Mouse (Mus musculus): Measurements from ENCODE around the gene Cd2. TPM values are rescaled to one million over a fixed set of nuclear protein-coding genes. Genes with fewer than 3 reads are reported as not detected.
A peak's percentile ranks its signal among the peaks of the same experiment; 100 is the strongest.

Gene Cd2
- polyA plus RNA-seq, 1 experiment from 2014 or later = not detected

GRCm38 (mm10) chr3:101318115-101318514 lies 30.4 kb upstream of the Cd2 start:
- no peaks in the 10 kb centered on the region for H3K27me3 ChIP-seq (replicated peaks; ENCODE audit: control insufficient read depth, insufficient read depth, low read length)
- no peak overlapping the region for H3K4me2 ChIP-seq (replicated peaks; ENCODE audit: low read depth)
- whole genome bisulfite sequencing = 76% methylated on average over 6 of the region's 6 CpGs
- no peaks in the 10 kb centered on the region for H3K9me3 ChIP-seq (ENCODE audit: control insufficient read depth)
- ATAC-seq = no peak
- TF ChIP-seq CTCF (IDR thresholded peaks at IDR 0.05; ENCODE audit: low read depth) = peak; percentile 70
- no peak overlapping the region for H3K27ac ChIP-seq (ENCODE audit: low read depth, low read length)
- no peak overlapping the region for H3K4me3 ChIP-seq (ENCODE audit: low read depth, low read length)
- H3K9ac ChIP-seq (ENCODE audit: low read depth, low read length) = no peak overlapping the region
- H3K36me3 ChIP-seq (ENCODE audit: control insufficient read depth, insufficient read depth) = no peaks in the 10 kb centered on the region
- H3K4me1 ChIP-seq (replicated peaks; ENCODE audit: control insufficient read depth, insufficient read depth, low read length) = no peaks in the 10 kb centered on the region

- TF ChIP-seq CTCF (IDR thresholded peaks at IDR 0.05; ENCODE audit: low read depth) = peak; percentile 55
- no peaks in the 10 kb centered on the region for H3K27me3 ChIP-seq (replicated peaks; ENCODE audit: control insufficient read depth, insufficient read depth, low read length)
- H3K36me3 ChIP-seq (ENCODE audit: control insufficient read depth, insufficient read depth) = no peaks in the 10 kb centered on the region
- no peak overlapping the region for H3K4me3 ChIP-seq (ENCODE audit: low read depth, low read length)
- no peak overlapping the region for H3K9ac ChIP-seq (ENCODE audit: low read depth, low read length)
- H3K9me3 ChIP-seq (ENCODE audit: control insufficient read depth) = no peaks in the 10 kb centered on the region
- no peak for ATAC-seq
- whole genome bisulfite sequencing = 84% methylated on average over 6 of the region's 6 CpGs
- no peak overlapping the region for H3K4me2 ChIP-seq (replicated peaks; ENCODE audit: low read depth)
- H3K27ac ChIP-seq (ENCODE audit: low read depth, low read length) = no peak overlapping the region
- H3K4me1 ChIP-seq (replicated peaks; ENCODE audit: control insufficient read depth, insufficient read depth, low read length) = no peaks in the 10 kb centered on the region
Observed at GRCm38 (mm10) chr3:101314954-101315353, 27.2 kb upstream of the Cd2 start.

DNA sequence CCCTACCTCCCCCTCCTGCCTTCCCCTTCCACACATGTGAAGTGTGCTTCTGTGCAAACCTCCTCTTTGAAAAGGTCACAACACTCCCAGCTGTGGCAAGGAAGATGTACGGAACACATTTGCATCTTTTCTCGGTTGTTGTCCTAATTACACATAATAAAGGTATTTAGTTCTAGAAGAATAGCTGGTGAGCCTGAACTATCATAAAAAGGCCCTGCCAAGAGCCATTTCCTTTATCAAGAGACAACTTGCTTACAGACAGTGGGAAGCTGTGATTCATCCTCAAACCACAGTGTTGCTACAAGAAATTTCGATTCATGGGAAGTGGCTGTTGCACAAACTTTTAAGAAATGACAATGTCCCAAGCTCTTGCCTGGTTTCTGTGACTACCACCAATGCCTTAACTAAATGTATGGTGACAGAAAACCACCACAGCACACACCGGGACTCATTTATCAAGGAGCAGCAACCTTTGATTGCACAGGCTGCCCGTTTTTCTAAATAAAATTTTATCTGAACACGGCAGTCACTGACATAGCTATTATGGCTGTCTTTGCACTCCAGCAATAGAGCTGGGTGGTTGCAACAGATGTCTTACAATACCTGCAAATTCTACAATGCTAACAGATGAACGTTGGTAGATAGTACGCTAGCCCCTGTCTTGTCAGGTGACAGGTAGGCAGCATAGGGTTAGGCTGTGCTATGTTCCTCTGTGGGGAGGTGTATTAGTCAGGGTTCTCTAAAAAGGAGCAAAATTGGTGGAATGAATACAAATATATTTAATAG lies 25.7 kb upstream of the Cd2 start:
- Histone ChIP-seq H3K27ac (ENCODE audit: low read depth, low read length) (no peak overlapping the region), H3K4me2 (replicated peaks; ENCODE audit: low read depth) (no peak overlapping the region), H3K9me3 (ENCODE audit: control insufficient read depth) (no peaks in the 10 kb centered on the region), H3K36me3 (ENCODE audit: control insufficient read depth, insufficient read depth) (no peaks in the 10 kb centered on the region), H3K9ac (ENCODE audit: low read depth, low read length) (no peak overlapping the region), H3K4me1 (replicated peaks; ENCODE audit: control insufficient read depth, insufficient read depth, low read length) (no peaks in the 10 kb centered on the region), H3K27me3 (replicated peaks; ENCODE audit: control insufficient read depth, insufficient read depth, low read length) (no peaks in the 10 kb centered on the region), H3K4me3 (ENCODE audit: low read depth, low read length) (no peak overlapping the region)
- TF ChIP-seq CTCF (IDR thresholded peaks at IDR 0.05; ENCODE audit: low read depth) = no peak
- 67% methylated on average over 8 of the region's 8 CpGs for WGBS
- no peak for ATAC-seq

- no peaks in the 10 kb centered on the region for H3K9me3 ChIP-seq (ENCODE audit: control insufficient read depth)
- H3K4me3 ChIP-seq (ENCODE audit: low read depth, low read length) = no peak overlapping the region
- 49% methylated on average over 9 of the region's 9 CpGs for WGBS
- no peak overlapping the region for H3K27ac ChIP-seq (ENCODE audit: low read depth, low read length)
- no peaks in the 10 kb centered on the region for H3K36me3 ChIP-seq (ENCODE audit: control insufficient read depth, insufficient read depth)
- H3K4me1 ChIP-seq (replicated peaks; ENCODE audit: control insufficient read depth, insufficient read depth, low read length) = no peaks in the 10 kb centered on the region
- H3K4me2 ChIP-seq (replicated peaks; ENCODE audit: low read depth) = no peak overlapping the region
- H3K9ac ChIP-seq (ENCODE audit: low read depth, low read length) = no peak overlapping the region
- no peak for TF ChIP-seq CTCF (IDR thresholded peaks at IDR 0.05; ENCODE audit: low read depth)
- H3K27me3 ChIP-seq (replicated peaks; ENCODE audit: control insufficient read depth, insufficient read depth, low read length) = no peaks in the 10 kb centered on the region
- ATAC-seq = no peak
Observed at GRCm38 (mm10) chr3:101310977-101311376, 23.2 kb upstream of the Cd2 start.

- Histone ChIP-seq H3K9me3 (ENCODE audit: control insufficient read depth) (no peaks in the 10 kb centered on the region), H3K27ac (ENCODE audit: low read depth, low read length) (no peak overlapping the region), H3K4me3 (ENCODE audit: low read depth, low read length) (no peak overlapping the region), H3K9ac (ENCODE audit: low read depth, low read length) (no peak overlapping the region), H3K4me2 (replicated peaks; ENCODE audit: low read depth) (no peak overlapping the region), H3K36me3 (ENCODE audit: control insufficient read depth, insufficient read depth) (no peaks in the 10 kb centered on the region), H3K4me1 (replicated peaks; ENCODE audit: control insufficient read depth, insufficient read depth, low read length) (no peaks in the 10 kb centered on the region), H3K27me3 (replicated peaks; ENCODE audit: control insufficient read depth, insufficient read depth, low read length) (no peaks in the 10 kb centered on the region)
- TF ChIP-seq CTCF (IDR thresholded peaks at IDR 0.05; ENCODE audit: low read depth) = no peak
- no peak for ATAC-seq
- 71% methylated on average over 3 of the region's 3 CpGs for WGBS
Observed at GRCm38 (mm10) chr3:101309626-101310025, 21.9 kb upstream of the Cd2 start.

DNA sequence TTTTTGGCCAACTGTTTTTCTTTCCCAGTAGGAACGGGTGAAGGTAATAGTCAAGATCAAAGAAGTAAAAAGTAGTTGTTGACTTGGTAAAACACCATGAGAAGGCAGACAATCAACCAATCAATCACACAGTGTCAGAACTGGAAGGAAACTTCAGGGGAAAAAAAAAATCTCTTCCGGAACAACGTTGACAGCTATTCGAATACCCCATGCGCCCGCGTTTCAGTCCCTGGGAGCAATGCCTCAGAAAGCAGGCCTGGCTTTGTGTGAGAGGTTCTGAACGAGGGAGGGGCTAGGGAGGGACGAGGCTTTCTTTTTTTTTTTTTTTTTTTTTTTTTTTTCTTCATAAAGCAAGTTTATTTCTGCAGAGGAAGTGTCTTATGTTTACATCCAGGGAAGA lies 18.4 kb upstream of the Cd2 start:
- no peak for ATAC-seq
- no peaks in the 10 kb centered on the region for H3K4me1 ChIP-seq (replicated peaks; ENCODE audit: control insufficient read depth, insufficient read depth, low read length)
- H3K4me3 ChIP-seq (ENCODE audit: low read depth, low read length) = no peak overlapping the region
- TF ChIP-seq CTCF (IDR thresholded peaks at IDR 0.05; ENCODE audit: low read depth) = no peak
- H3K27ac ChIP-seq (ENCODE audit: low read depth, low read length) = no peak overlapping the region
- H3K9me3 ChIP-seq (ENCODE audit: control insufficient read depth) = no peaks in the 10 kb centered on the region
- no peak overlapping the region for H3K4me2 ChIP-seq (replicated peaks; ENCODE audit: low read depth)
- no peak overlapping the region for H3K9ac ChIP-seq (ENCODE audit: low read depth, low read length)
- no peaks in the 10 kb centered on the region for H3K27me3 ChIP-seq (replicated peaks; ENCODE audit: control insufficient read depth, insufficient read depth, low read length)
- WGBS = 64% methylated on average over 9 of the region's 9 CpGs
- no peaks in the 10 kb centered on the region for H3K36me3 ChIP-seq (ENCODE audit: control insufficient read depth, insufficient read depth)

Measured in intestine, postnatal 0 days (tissue).